Mouse (Mus musculus): ENCODE measurements at regions not wholly inside any gene's neighbourhood (a gene's known extent, or its start where the extent isn't known, plus 50 kb on each side); places are given as distances from the start of the nearest gene placed in this dataset.

- TF ChIP-seq CTCF (IDR thresholded peaks at IDR 0.05; ENCODE audit: low read depth) (no peak), EP300 (optimal IDR thresholded peaks at IDR 0.05) (no peak)
These were observed 141.5 kb upstream of the Gmds start for GRCm38 (mm10) chr13:32480029-32480428.

All from stomach, postnatal 0 days (tissue).